Mouse (Mus musculus) 3134 (cell line): Measurements from ENCODE around the gene Moap1.

Source experiments
- DNase-seq: peaks from one replicate; pipeline ENCODE4 v3.0.0-alpha.2; 2011; ENCODE audit warnings: low spot score; ENCODE audit not compliant: insufficient read length; ENCODE audit errors: extremely low read depth

The Moap1 gene

DNA sequence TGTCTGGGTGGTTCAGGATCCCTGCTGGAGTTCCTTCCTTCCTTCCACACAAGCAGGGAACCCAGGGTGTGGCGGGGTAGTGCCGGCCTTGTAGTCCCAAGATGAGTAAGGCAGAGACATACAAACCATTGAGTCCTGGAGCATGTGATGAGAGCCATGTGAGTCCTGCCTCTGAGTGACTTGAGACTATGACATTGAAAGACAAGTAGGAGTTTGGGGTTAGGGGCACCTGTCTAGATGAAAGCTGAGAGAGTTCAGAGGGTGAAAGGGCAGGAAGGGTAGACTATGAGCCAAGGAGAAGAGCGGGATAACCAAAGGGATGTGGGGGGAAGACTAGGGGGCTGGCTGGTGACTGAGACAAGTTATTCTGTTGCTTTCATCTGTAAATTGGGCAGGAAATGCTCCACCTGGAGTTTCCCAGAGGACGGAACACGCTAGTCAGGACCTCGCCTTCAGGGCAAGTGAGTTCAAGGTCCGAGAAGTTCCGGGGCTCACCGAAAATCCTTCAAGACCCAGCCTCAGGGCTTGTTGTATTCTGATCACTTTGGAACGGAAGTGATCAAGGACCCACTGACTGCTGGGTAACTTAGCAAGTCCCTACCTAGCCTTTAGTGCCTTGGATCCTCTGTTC lies 36.5 kb downstream of the Moap1 start:
- no peak for DNase-seq

DNA sequence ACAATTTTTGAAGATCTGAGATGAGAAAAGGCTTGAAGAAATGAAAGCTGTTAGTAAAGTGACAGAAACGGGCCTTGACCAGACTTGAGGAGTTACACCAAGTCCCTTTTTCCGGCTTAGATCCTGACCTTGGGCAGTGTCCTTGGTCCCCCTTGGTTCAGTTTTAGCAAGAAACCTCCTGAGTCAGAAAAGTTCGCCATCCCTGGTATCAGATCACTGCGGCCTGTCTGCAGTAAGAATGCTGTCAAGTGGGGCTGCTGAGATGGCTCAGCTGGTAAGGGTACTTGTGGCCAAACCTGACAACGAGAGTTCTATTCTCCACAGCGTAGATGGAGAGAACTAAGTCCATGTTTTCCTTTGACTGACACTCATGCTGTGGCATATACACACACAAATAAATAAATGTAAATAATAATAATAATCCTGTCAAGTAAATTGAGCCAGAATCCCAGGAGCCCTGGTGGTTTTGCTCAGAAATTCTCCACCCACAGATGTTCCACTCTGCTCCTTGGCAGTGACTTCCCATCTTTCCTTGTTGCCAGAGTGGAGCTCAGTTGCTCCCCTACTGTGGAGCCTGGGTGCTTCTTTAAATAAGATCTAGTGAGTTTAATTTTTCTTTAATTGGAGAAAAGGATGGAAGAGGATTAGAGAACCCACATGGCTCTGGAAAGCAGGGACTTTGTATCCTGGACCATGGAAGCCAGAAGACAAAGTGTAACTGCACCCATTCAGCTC lies 37.4 kb downstream of the Moap1 start:
- no peak for DNase-seq

DNA sequence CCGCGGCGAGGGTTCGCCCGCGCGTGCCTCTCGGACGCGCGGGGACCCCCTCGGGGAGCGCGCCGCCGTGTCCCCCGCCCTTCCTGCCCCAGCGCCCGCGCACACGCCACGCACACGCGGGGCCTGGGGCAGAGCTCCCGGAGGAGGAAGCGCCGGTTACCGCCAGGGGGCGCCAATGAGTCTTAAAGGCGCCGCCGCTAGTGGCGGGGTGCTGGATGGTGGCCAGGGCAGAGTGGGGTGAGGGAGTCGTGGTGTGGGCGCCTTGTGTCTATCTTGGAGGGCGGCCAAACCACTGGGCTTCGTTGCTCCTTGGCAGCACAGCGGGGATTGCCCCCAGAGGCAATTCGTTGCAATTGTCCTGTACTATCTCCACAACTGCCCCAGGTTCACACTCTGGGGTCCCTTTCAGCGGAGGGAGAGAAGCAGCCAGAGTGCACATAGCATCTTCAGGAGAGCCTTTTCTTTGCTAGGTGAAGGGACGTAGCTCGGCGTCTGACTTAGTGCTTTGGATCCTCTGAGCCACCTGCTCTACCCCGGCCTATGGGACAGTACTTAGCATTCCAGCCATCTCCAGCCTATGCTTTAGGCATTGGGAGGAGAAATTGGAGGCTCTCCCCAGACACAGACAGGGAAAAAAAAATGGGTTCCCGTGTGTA lies 38.1 kb downstream of the Moap1 start:
- DNase-seq: peak; percentile 84

DNA sequence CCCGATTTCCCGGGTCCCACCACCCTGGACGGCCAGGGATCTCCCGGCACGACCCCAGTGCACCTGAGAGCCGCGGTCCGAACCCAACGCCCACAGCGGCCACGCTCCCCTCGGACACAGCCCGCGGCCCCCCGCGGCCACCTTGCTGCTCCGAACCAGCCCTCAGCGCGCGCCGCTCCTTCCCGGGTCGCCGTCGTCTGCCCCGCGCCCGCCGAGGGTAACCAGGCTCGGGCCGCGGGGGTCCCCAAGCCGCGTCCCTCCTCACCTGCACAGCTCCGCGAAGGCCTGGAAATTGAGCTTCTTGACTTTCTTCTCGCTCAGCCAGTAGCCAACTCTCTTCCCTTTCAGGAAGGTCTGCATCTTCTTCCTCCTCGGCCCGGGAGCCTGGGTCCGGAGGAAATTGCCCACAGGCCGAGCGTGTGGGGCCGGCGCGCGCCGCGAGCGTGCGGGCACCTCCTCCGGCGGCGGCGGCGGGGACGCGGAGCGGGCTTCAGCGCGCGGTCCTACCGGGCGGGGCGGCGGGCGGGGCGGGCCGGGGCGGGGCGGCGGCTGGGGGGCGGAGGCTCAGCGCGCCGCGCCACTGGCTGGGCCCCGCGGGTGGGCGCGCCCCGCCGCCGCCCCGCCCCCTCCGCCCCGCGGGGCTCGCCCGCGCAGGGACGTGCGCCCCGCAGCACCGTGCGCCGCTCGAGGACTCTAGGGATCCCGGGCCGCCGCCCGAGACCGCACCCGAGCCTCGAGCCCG lies 38.8 kb downstream of the Moap1 start, which contains the start of gene Itpk1:
Itpk1 (minus strand) TSS at position 474 of the 742 bp plus-strand sequence.
- peak; percentile 49 for DNase-seq

DNA sequence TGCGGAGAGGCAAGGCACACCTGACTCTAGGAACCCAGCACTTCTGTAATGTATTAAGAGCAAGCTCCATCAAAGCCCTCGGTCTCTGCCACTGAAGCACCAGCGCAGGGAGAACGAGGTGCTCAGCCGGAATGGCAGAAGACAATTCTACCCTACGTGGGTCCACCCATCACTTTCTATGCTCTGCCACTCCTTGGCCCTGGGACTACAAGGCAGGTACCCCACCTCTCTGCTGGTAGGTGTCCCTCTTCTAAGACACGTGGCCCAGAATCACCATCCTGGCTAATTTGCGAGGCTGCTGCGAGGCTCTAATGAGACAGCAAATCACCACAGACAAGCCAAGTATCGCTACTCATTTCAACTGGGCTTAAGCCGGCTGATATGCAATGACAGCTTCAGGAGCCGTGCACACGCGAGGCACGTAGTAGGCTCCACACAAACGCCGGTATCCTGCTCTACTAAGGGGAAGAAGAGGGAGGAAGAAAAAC lies 39.5 kb downstream of the Moap1 start:
- DNase-seq: peak; percentile 28

DNA sequence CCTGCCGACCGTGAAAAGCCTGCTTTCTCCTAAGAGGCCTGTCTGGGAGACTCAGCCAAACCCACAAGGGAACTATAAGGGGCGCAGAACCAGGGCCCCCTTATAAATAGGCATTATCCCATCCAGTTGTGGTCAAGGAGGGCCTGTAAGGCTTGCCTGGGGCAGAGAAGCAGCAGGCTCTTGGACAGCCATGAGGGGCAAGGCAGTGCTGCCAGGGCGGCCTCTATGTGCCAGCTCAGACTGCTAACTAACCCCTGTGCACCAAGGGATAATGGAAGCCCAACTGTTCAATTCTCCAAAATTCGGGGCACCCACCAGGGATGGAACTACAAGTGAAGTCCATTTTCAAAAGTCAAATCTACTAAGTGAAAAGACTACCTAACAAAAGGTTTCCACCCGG lies 40.0 kb downstream of the Moap1 start:
- no peak for DNase-seq

DNA sequence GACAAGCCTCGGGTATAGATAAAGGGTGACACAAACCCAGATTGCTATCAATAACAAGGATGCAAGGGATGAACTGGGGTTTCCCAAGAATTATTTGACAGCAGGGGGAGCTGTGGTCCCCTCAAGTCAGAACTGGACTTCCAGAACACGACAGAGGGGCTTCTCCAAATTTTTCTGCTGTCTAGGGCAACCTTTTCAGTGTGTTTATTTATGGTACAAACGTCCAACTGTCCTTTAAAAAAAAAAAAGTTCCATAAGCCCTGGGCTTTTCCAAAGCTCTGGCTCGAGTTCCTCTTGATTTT lies 40.4 kb downstream of the Moap1 start:
- no peak for DNase-seq

DNA sequence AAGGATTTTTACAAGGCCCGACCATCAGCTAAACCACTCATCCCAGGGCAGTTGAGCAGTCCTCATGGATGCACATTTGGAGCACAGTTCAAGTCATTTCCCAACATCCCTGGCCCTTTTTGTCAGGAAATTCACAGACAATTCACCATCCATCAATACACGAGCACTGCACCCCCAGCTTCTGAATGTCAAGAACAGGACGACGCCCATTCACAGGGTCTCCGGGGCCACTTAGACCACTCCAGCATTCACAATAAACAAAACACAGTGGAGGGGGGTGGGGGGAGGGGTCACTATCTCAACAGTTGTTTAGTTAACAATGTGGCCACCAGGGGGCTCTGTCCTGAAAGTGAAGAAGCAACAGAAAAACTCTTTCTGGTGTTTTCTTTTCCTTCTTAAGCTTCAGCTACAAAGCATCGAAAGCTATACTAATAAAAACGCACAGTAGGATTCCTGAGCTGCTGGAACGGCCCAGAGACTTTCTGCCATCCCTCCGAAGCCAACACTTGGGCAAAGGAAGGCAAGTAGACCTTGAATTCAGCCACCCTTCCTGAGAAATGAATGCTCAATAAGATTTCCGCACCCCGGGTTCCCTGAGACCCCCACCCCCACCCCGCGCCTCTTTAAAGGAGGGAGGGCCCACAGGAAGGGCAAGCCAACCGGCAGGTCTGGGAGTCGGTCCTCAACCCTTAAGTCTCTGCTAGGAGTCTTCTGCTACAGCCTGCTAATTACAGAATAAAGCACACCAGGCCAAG lies 40.9 kb downstream of the Moap1 start:
- peak; percentile 39 for DNase-seq

DNA sequence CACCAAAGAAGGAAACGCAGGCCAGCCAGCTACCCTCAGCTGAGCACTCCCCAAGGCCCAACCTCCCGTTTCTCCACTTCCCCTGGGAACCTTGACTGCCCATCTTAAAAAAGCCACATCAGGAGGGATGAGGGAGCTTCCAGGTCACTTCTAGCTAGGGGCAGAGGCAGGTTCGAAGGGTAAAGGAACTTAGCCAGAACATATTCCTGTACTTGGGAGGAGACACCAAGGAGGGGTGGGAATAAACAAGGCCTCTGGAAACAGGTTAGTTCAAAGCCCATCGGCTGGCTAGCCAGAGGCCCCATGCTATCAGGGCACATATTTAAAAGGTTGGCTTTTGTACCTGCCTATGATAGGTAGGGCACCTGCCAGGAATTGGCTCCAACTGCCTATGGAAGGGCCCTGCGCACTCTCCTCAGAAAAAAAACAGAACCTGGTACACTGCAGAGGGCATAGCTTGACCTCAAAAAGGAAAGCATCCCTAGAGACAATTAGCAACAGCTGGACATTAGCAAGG lies 41.7 kb downstream of the Moap1 start:
- no peak for DNase-seq

DNA sequence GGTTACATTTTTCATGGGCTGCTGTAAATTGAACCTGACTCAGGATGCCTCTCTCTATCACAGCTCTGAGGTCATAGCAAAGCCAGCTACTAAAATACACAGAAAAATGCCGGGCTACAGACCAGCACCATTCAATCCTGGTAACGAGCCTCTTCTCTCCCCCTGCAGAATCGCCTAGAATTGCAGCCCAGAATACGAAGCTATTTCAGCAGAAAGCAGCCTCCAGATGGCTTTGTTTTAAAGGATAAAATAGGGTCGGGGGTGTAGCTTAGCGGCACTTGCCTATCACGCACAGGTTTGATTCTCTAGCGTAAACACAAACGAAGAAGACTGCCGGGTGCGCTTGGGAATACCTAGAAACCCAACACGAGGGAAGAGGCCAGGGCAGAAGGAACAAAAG lies 43.0 kb downstream of the Moap1 start:
- no peak for DNase-seq

DNA sequence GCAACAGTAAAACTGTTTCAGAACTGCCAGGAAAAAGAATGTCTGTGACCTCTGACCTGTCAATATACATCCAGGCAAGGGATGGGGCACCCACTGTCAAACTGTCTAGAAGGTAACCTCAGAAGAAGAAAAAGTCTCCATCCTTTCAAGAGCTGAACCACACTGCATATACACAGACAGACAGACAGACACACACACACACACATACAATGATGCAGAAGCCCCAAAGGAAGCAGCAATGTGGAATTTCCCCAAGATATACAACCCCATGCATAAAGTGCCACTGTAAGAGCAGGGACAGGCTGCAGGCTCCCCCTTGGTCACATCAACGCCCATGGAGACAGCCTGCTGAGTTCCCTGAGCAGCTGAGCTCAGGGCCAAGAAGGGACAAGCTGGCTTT lies 44.3 kb downstream of the Moap1 start:
- no peak for DNase-seq

DNA sequence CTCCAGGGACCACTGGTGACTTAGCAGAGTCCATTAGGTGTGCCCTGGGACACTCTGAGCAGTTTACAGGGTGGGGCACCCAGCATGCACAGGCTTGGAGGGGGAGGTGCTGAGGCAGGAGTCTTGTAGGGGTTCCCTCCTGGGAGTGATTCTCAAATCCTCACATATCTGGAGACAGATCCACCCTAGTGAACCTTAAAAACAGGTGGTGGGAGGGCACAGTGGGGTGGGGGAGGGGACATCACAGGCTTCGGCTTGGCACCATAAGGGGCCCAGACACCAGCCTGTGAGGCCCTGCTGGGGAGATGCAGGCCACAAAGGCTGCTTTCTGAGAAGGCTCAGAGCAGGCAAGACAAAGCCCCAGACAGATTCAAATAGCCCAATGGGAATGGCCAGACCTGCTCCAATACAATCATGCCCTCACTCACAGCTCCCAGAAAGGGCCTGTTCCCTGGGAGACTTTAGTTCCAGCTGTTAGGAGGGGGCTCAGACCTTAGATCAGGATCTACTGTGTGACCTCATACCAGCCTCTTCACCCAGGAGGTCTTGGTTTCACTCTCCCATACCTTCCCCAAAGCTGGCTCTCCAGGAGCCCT lies 45.3 kb downstream of the Moap1 start:
- no peak for DNase-seq

DNA sequence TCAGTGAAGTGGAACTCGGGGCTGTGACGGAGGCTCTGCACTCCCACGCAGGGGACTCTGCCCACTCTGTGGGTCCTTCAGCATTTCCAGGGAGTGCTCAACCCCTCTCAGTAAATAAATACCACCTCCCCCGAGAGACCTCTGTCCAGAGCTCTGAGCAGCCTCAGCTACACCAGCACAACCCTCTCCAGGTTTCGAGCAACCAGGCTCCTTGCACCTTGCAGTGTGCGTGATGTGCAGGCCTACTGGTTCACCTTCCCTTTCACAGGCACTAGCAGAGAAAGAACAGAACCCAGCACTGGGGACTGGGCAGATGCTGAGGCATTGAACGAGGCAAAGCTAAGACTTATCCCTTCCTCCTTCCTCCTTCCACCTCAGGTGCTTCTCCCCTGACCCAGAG lies 46.1 kb downstream of the Moap1 start:
- no peak for DNase-seq

DNA sequence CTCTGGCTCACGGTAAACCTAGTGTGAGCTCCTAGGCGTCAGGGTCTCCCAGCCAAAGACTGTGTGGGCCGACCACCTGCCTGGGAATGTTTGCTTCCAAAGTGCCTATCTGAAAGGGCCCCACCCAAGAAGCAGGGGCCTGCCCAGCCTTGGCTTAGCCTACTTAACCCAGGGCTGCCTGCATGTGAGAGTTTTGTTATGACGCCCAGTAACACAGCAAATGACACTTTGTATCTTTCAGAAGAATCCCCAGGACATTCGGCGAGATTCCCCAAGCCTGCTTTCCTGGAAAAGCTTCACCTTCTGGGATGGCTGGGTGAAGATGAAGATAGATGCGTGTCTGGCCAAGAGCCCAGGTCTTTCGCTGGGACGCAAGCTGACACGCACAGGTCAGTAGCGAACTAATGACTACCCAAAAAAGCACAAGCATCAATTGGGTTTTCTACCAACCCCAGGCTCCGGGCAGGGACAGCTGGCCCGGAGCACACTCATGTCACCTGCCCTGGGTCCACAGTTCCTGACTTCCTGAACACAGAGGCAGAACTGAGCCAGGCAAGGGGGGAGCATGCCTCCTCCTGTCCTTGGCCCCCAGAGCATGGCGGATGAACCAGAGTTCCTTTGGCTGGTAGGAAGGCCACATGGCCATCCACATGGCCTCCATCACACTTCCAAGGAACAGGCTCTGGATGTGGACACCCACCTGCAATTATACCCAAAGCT lies 46.7 kb downstream of the Moap1 start:
- no peak for DNase-seq

DNA sequence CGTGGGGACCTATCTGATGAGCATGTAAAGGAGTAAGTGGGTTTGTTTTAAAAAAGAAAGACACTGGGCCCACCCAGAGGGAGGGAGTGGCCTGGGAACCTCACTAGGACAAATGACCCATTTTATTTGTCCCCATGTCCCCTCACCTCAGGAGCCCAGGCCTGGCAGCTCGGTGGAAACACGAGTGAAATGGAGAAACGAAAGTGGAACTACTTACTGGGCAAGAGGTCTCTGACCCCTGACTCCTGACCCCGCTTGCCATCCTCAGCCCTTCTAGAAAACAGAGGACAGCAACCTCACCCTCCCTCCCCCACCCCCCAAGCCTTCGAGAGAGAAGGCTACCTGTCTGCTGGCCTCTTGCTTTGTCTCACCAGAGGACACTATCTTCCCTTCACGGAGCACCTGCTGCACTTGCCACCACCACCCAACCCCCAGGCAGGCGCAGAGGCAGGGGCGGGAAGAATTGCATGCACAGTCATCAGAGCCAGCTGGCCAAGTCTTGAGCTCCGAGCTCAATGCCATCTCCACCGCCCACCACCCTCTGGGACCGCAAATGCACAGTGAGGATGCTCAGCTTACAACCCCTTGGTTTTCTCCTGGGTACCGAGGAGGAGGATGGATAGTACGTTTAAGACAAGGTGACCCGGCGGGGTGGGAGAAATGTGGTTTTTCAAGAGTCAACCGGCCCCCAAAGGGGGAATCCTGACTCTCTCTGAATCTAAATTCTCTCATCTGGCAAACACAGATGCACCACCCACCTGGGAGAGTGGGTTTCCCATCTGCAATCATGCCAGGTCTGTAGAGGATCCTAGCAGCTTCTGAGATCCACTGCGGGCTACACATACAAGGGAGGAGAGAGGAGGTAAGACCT lies 47.9 kb downstream of the Moap1 start:
- no peak for DNase-seq
